Mouse (Mus musculus) gastrocnemius, adult 2 months (tissue): ENCODE measurements at regions not wholly inside any gene's neighbourhood (a gene's known extent, or its start where the extent isn't known, plus 50 kb on each side); places are given as distances from the start of the nearest gene placed in this dataset.

Experiments
- DNase-seq: peaks from one replicate; pipeline ENCODE4 v3.0.0; 2022
- H3K27ac ChIP-seq: fragments of 200-600 bp; 2 replicates; pipeline ENCODE4 v1.8.1; 2022; ENCODE audit warnings: mild to moderate bottlenecking
- H3K4me3 ChIP-seq: fragments of 200-600 bp; 2 replicates; pipeline ENCODE4 v1.8.1; 2022; ENCODE audit warnings: mild to moderate bottlenecking, moderate library complexity
- CTCF ChIP-seq: fragments of 200-600 bp; IDR thresholded peaks from 2 replicates; pipeline ENCODE4 v1.8.1; 2022; ENCODE audit warnings: antibody characterized with exemption, mild to moderate bottlenecking, moderate library complexity
- intact Hi-C: fragments of 180-260 bp; cut with DNase I; formaldehyde crosslinking; loops from one replicate; pipeline ENCODE4 v1.15.1; 2025

GRCm38 (mm10) chr14:31953783-31954182, 75.0 kb upstream of the Galnt15 start:
- no peak for TF ChIP-seq CTCF
- no peak overlapping the region for H3K4me3 ChIP-seq
- DNase-seq = no peak
- no peak overlapping the region for H3K27ac ChIP-seq
- intact Hi-C loops = loop anchor here (5.0 kb wide), 1 partner anchor 296 kb away; no protein-coding TSS in a partner anchor

GRCm38 (mm10) chr14:31954945-31955344, 73.8 kb upstream of the Galnt15 start:
- intact Hi-C loops = loop anchor here (1.0 to 5.0 kb wide), 3 partner anchors 77 to 298 kb away; no protein-coding TSS in a partner anchor
- H3K4me3 ChIP-seq = no peak overlapping the region
- peak; percentile 88 for DNase-seq
- peak overlapping the region; percentile 82; the same call in 1 of the 2 replicates for H3K27ac ChIP-seq
- peak; percentile 85 for TF ChIP-seq CTCF

GRCm38 (mm10) chr14:31957211-31957638, 71.6 kb upstream of the Galnt15 start:
- TF ChIP-seq CTCF = no peak
- no peak overlapping the region for H3K4me3 ChIP-seq
- peak overlapping the region; percentile 82 for H3K27ac ChIP-seq
- intact Hi-C loops = no loop called here
- peak; percentile 64 for DNase-seq

GRCm38 (mm10) chr14:31960201-31960854, 68.5 kb upstream of the Galnt15 start:
- intact Hi-C loops = no loop called here
- no peak for TF ChIP-seq CTCF
- DNase-seq = peak; percentile 58
- Histone ChIP-seq H3K27ac (peak overlapping the region; percentile 82), H3K4me3 (no peak overlapping the region)

GRCm38 (mm10) chr14:31961442-31961841, 67.3 kb upstream of the Galnt15 start:
- no peak for TF ChIP-seq CTCF
- H3K27ac ChIP-seq = peak overlapping the region; percentile 82
- DNase-seq = peak; percentile 47
- intact Hi-C loops = no loop called here
- no peak overlapping the region for H3K4me3 ChIP-seq

GRCm38 (mm10) chr14:31963131-31963911, 65.5 kb upstream of the Galnt15 start:
- DNase-seq = peak; percentile 55
- H3K27ac ChIP-seq = peak overlapping the region; percentile 82
- no peak for TF ChIP-seq CTCF
- intact Hi-C loops = no loop called here
- no peak overlapping the region for H3K4me3 ChIP-seq

- Histone ChIP-seq H3K27ac (peak overlapping the region; percentile 82), H3K4me3 (no peak overlapping the region)
- DNase-seq = no peak
- intact Hi-C loops = no loop called here
- no peak for TF ChIP-seq CTCF
Observed at GRCm38 (mm10) chr14:31964076-31964475, 64.7 kb upstream of the Galnt15 start.

- Histone ChIP-seq H3K27ac (peak overlapping the region; percentile 82), H3K4me3 (no peak overlapping the region)
- TF ChIP-seq CTCF = no peak
- intact Hi-C loops = no loop called here
- no peak for DNase-seq
Observed at GRCm38 (mm10) chr14:31964831-31965230, 64.0 kb upstream of the Galnt15 start.

- intact Hi-C loops = no loop called here
- no peak for TF ChIP-seq CTCF
- Histone ChIP-seq H3K4me3 (no peak overlapping the region), H3K27ac (peak overlapping the region; percentile 16)
- DNase-seq = peak; percentile 50
Observed at GRCm38 (mm10) chr14:31969531-31969930, 59.3 kb upstream of the Galnt15 start.

- DNase-seq = peak; percentile 18
- Histone ChIP-seq H3K27ac (peak overlapping the region; percentile 57), H3K4me3 (no peak overlapping the region)
- intact Hi-C loops = no loop called here
- TF ChIP-seq CTCF = no peak
Observed at GRCm38 (mm10) chr14:31970245-31970830, 58.5 kb upstream of the Galnt15 start.

- TF ChIP-seq CTCF = no peak
Observed at GRCm38 (mm10) chr14:31970851-31971250, 57.9 kb upstream of the Galnt15 start.

GRCm38 (mm10) chr14:31973702-31974101, 55.1 kb upstream of the Galnt15 start:
- intact Hi-C loops = no loop called here
- Histone ChIP-seq H3K4me3 (no peak overlapping the region), H3K27ac (no peak overlapping the region)
- TF ChIP-seq CTCF = no peak
- peak; percentile 0 for DNase-seq

More at GRCm38 (mm10) chr14:31970851-31971250, 57.9 kb upstream of the Galnt15 start:
- intact Hi-C loops = no loop called here
- DNase-seq = peak; percentile 14
- Histone ChIP-seq H3K4me3 (no peak overlapping the region), H3K27ac (0 out of 2 replicates have a peak overlapping the region, but pooled peaks have one; percentile 24)

GRCm38 (mm10) chr14:31978196-31978595, 50.6 kb upstream of the Galnt15 start:
- no peak for TF ChIP-seq CTCF
- DNase-seq = peak; percentile 59
- intact Hi-C loops = no loop called here
- Histone ChIP-seq H3K27ac (peak overlapping the region; percentile 35; the same call in 1 of the 2 replicates), H3K4me3 (no peak overlapping the region)
